Mouse (Mus musculus) left cerebral cortex, adult 9 months (tissue): ENCODE results near the gene Ddx55.
A peak's percentile ranks its signal among the peaks of the same experiment; 100 is the strongest.
"Not testable (repeated sequence)": the region's sequence is repeated elsewhere in the genome, so short reads cannot be mapped to it uniquely, and the experiment has no call there.

Source experiments
- DNase-seq, 2 experiments: peaks; one replicate each; pipeline ENCODE4 v3.0.0; 2022; ENCODE audit warnings: low spot score in 2 of 2

The Ddx55 gene

GRCm38 (mm10) chr5:124538813-124539792 is 13.6 kb upstream of the Ddx55 start:
- peak in 1 of 2 experiments; percentile 81 for DNase-seq

GRCm38 (mm10) chr5:124539905-124540304 is 12.8 kb upstream of the Ddx55 start:
- no peak for DNase-seq

- peak; percentile 95 to 96 for DNase-seq
Observed at GRCm38 (mm10) chr5:124540383-124540786, 12.3 kb upstream of the Ddx55 start, which contains the start of gene Tmed2. Tmed2 (plus strand) TSS chr5:124540695.

- DNase-seq, result peak in 1 of 2 experiments; percentile 45
Observed at GRCm38 (mm10) chr5:124540905-124541601, 11.6 kb upstream of the Ddx55 start.

GRCm38 (mm10) chr5:124541602-124541973 is 11.1 kb upstream of the Ddx55 start:
- DNase-seq, result no peak

- DNase-seq, result not testable (repeated sequence)
Observed at GRCm38 (mm10) chr5:124550737-124551136, 1.9 kb upstream of the Ddx55 start.

- not testable (repeated sequence) for DNase-seq
Observed at GRCm38 (mm10) chr5:124551349-124552093, 1.1 kb upstream of the Ddx55 start.

- no peak for DNase-seq
Observed at GRCm38 (mm10) chr5:124552094-124552472, 581 bp upstream of the Ddx55 start.

GRCm38 (mm10) chr5:124553607-124554006 is 943 bp downstream of the Ddx55 start:
- DNase-seq, result no peak

GRCm38 (mm10) chr5:124555145-124555544 is 2.5 kb downstream of the Ddx55 start:
- no peak for DNase-seq

- peak; percentile 32 to 75 for DNase-seq
Observed at GRCm38 (mm10) chr5:124571068-124571467, 18.4 kb downstream of the Ddx55 start.

- DNase-seq, result no peak
Observed at GRCm38 (mm10) chr5:124575467-124575866, 22.8 kb downstream of the Ddx55 start.

- DNase-seq, result peak; percentile 77 to 92
Observed at GRCm38 (mm10) chr5:124578633-124579317, 26.1 kb downstream of the Ddx55 start, which contains the start of the genes Eif2b1 and Gtf2h3. Eif2b1 (minus strand) TSS chr5:124579131. Gtf2h3 (plus strand) TSS chr5:124579140.

- no peak for DNase-seq
Observed at GRCm38 (mm10) chr5:124582515-124582914, 29.9 kb downstream of the Ddx55 start.

GRCm38 (mm10) chr5:124592768-124593167 is 40.1 kb downstream of the Ddx55 start:
- peak in 1 of 2 experiments; percentile 8 for DNase-seq

GRCm38 (mm10) chr5:124598224-124599174 is 45.8 kb downstream of the Ddx55 start:
- peak; percentile 95 to 96 for DNase-seq

GRCm38 (mm10) chr5:124599726-124600125 is 47.1 kb downstream of the Ddx55 start:
- not testable (repeated sequence) for DNase-seq

GRCm38 (mm10) chr5:124602349-124602748 is 49.7 kb downstream of the Ddx55 start:
- DNase-seq, result peak in 1 of 2 experiments; percentile 48

GRCm38 (mm10) chr5:124604296-124604695 is 51.6 kb downstream of the Ddx55 start:
- DNase-seq, result no peak
